Mouse (Mus musculus): ENCODE data around the gene Gga2.

GRCm38 (mm10) chr7:121936861-121937630 lies 84.0 kb downstream of the Gga2 start:
- TF ChIP-seq CTCF (IDR thresholded peaks at IDR 0.05; ENCODE audit: low read depth, low read length) (no peak), GATA2 (IDR thresholded peaks at IDR 0.05; ENCODE audit: borderline replicate concordance, low read depth, low read length) (no peak)
